Mouse (Mus musculus) frontal cortex, adult 2 months (tissue): ENCODE results near the gene Wnt5a. TPM values are rescaled to one million over a fixed set of nuclear protein-coding genes. Genes with fewer than 3 reads are reported as not detected.

Experiments used
- DNase-seq, 2 experiments: peaks; one replicate each; pipeline ENCODE4 v3.0.0; 2022; ENCODE audit warnings: low spot score in 1 of 2; ENCODE audit errors: extremely low spot score in 1 of 2
- polyA plus RNA-seq: library from polyadenylated mRNA; depleted of rRNA; stranded (reverse); fragments of >200 nt; gene quantifications from 2 replicates; pipeline ENCODE4 v1.2.3, GENCODE M21; 2012

Gene Wnt5a
- polyA plus RNA-seq, 1 experiment = 13.3 TPM

DNA sequence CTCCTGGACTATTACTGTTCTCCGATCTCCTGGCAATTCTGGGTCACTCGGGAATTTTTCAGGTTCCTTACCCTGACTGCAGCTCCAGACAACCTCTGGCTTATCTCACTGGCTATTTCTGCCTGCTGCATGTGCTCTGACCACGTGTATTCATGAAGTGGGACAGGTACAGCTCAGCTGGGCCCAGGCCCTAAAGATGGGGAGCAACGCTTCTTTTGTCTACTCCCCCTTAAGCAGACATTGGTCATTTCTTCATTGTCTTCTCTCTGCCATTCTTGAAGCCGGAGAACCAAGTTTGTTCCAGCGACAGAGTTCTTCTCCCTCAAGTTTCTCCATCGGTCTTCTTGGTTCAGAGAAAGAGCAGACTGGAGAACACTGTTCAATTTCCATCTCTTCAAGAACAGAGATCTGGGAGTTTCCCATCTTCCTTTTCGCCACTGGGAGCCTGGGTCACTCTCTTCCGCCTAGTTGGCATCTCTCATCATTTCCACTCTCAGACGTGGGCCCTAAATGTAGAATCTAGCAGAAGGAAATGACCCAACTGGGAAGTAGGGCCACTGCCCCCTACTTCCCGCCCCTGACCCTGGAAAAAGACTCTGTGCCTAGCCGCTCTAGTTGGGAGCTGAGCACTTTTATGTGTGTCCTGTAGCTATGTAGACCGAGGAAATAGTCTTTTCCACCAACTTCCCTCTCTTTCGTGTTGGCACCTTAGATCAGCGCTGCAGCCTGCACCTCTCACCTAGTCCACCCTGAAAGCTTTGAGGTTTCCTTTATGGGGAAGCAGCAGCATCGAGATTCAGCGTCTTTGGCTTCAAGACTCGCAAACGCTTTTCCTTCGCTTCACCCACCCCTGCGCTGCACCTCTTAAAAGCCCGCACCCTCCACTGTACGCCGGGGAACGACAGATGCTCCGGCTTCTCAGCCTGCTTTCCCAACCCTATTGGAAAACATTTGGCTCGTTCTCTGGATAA lies 4.0 kb downstream of the Wnt5a start:
- DNase-seq = peak in 1 of 2 experiments; percentile 19

DNA sequence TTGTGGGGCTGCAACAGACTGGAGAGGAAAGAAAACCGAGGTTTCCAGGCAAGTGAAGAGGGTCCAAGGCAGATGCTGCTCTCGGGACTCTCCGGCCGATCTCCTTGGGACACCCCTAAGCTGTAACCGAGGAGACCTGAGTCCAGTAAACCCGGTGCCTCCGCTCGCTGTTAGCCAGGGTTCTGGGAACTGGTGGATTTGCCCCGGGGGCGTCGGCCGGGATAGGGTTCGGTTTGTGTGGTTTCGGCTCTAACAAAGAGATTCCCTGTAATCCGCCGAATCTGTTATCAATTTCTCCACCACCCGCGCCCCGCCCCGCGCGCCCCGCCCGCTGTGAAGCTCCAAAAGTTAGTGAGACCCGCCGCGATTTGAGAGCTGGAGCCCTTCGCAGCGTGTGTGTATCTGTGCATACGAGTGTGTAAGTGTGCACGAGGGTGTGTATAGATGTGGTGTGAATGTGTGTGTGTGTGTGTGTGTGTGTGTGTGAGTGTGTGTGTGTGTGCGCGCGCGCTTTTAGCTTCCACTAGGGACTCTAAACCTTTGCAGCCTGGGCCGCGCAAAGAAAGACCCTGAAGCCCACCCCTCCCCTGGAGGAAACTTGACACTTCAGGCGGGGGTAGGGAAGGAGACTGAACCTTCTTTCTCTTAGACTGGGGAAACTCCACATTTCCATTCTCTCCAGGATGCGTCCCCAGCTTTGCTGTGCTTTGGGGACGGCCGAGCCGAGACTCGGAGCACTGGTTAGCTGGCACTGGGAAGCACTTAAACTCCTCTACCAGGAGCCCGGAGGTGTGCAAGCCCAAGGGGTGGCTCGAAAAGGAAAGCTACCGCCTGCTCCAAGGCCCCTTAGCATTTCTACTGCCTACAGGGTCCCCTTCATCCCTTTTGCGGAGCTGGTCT lies 5.1 kb downstream of the Wnt5a start:
- peak in 1 of 2 experiments; percentile 16 for DNase-seq

DNA sequence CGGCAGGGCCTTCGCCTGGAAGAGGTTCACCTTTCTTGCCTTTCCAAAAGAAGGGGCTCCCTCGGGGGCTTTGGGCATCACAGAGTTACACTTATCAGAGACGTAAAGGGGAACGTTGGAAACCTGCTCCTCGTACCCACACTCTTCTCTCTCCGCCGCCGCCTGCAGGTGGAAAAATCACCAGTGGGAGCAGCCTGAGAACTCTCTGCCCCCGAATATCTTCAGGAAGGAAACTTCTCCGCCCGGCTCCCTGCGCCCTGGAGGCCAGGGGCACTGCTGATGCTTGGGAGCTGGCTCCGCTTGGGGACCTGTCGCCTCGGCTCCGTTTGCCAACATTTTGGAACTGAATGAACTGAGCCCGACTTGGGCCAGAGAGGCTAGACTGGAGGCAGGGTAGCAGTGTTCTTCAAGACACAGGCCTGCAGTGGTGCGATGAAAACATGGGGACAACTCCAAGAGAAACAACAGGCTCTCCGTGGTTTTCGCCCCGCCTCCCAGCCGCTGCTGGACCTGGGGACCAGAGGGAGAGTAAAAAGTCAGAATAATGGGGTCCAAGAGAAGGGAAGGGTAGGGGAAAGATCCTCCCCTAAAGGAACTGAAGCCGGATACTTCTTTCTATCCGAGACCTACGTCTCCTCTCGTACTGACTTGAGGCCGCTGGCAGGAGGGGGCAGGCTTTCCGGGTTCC lies 5.9 kb downstream of the Wnt5a start:
- peak in 1 of 2 experiments; percentile 33 for DNase-seq

GRCm38 (mm10) chr14:28511029-28511651 lies 6.6 kb downstream of the Wnt5a start:
- DNase-seq = peak in 1 of 2 experiments; percentile 14

GRCm38 (mm10) chr14:28512805-28513590 lies 8.4 kb downstream of the Wnt5a start:
- no peak for DNase-seq

DNA sequence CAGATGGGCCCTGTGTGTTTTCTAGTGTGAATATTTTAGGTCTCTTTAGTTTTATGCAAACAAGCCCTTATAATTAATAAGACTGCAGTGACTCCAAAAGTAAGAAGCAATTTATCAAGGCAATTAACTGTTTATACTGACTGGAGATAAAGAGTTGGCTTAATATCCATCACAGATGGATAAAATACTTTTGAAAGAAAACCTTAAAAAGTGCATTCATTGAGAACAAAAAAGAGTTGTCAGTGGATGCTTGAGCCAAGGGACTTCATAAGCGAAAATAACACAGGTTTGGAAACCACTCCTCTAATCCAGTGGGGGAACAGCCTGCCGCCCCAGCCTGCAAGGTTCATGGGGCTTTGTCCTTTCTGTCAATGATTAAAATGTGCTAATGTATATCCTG lies 9.6 kb downstream of the Wnt5a start:
- no peak for DNase-seq

DNA sequence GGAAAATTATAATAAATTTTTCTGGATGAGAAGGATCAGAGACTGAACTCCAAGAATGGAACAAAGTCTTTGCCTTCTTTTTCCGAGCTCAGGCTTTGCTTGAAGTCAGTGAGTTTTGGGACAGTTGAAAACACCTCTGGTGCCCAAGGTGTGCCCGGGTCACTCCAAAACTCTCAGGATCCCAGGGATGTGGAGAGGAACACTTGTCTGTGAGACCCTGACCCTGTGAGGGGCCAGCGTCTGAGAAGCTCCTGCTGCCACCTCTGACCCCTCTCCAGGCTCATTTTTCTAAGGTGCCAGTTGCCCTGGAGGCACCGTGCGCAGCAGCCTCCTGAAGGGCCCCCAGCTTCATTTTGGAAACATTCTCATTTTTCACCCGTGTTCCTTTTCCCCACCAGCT lies 10.8 kb downstream of the Wnt5a start:
- DNase-seq = no peak

GRCm38 (mm10) chr14:28517631-28518560 lies 13.3 kb downstream of the Wnt5a start:
- no peak for DNase-seq

DNA sequence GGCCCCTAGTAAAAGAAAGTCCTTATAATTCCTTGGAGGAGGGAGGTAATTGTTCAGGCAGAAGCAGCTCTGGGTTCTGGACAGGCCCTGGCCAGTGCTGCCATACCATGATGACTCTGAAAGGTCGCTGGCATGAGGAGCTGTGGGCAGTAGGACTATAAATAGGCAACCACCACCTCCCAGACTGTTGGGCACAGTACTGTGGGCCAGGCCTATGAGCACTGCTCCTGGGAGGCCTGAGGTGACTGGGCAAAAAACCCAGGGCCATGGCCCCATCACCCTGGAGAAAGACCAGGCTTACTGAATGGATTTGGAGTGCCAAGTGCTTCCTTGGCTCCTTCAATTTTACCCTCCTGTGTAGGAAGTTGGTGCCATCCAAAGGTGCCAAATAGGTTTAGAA lies 16.6 kb downstream of the Wnt5a start:
- DNase-seq = no peak

GRCm38 (mm10) chr14:28522611-28523010 lies 18.1 kb downstream of the Wnt5a start:
- no peak for DNase-seq

DNA sequence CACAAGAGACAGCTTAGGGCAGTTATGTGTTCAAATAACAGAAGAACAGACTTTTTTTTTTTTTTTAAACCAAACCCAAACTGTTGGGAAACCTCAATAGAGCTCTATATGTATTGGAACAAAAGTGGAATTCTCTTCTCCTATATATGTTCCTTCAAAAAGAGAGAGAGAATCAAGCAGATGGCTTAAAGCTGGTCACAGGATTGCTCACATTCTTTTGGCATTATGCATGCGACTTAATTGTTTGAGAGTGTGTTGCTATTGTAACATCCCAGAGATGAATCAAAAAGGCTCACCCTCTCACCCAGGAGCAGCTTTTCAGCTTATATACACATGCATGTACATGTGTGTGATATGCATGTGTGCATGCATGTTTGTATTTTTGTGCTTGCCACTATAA lies 21.0 kb downstream of the Wnt5a start:
- no peak for DNase-seq

DNA sequence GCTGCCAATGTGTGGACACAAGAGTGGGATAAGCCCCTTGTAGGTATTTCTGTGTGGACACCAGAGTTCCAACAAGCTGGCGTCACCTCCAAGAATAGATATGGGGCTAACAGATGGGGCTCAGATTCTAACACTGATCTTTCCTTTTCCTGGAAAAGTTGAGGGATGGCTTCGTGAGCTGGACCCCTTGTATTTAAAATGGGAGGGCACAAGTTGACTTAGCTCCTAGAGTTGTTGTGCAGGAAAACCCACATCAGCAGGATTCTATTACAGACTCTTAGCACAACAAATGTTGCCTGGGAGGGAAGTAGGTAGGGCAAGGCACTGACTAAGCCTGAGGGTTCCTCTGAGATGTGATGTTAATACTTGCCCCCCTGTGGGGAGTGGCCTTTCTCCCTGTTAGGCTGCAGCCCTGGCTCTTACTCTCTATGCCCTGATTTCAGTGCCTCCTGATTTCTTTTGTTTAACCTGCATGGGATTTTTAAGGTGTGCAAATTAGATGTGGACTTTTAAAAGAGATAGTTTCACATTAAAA lies 23.7 kb downstream of the Wnt5a start:
- DNase-seq = no peak

DNA sequence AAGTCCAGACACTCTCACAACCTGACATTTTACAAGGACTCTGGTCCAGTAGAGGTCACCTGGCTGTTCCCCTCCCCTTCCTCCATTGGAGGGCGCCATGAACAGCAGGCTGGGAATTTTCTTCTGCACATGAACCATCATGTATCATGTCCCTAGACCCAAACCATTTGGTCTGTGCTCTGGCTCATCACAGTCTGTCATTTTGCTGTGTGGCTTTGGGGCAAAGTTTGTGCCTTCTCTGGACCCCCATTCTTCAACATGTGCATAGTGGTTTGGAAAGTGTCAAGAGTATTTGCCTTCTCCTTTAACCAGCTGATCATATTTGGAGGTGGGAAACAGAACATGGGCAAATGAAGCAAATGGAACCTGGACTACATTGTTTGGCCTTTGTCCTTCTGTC lies 27.0 kb downstream of the Wnt5a start:
- DNase-seq = no peak

- no peak for DNase-seq
These were observed 28.4 kb downstream of the Wnt5a start for GRCm38 (mm10) chr14:28532943-28533342.

DNA sequence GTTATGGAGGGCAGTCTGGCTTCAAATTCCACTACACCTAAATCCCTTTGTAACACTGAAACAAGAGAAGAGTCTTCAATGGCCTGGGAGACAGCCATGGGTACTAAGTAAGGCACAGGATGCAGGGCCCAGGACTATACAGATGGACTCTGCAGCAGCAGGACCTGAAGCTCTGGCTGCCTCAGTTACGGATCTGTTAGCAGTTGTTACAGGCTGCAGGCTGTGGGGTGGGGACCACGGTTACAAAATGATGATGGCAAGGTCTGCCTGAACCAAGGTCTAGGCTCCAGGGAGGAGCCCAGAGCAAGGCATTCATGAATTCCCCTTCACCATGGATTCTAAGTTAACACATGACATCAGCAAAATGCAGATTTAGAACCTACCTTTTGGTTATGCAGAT lies 29.3 kb downstream of the Wnt5a start:
- no peak for DNase-seq

DNA sequence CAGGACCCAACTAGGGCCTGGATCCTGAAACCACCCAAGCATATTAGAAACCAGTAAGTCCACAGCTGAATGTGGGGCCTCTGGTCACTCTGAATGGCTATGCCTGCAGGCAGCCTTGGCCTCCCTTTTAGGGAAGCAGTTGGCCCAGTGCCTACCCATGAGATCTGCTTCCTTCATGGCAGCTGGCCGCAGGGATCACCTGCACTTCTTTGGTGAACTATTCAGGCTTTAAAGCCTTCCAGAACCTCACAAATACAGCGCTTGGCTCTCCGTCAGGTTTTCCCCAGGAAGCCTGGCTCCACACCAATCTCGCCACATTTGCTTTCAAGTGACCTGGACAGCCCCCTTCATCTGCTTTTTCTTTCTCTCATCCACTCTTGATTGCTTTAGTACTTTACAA lies 31.3 kb downstream of the Wnt5a start:
- peak in 1 of 2 experiments; percentile 9 for DNase-seq

DNA sequence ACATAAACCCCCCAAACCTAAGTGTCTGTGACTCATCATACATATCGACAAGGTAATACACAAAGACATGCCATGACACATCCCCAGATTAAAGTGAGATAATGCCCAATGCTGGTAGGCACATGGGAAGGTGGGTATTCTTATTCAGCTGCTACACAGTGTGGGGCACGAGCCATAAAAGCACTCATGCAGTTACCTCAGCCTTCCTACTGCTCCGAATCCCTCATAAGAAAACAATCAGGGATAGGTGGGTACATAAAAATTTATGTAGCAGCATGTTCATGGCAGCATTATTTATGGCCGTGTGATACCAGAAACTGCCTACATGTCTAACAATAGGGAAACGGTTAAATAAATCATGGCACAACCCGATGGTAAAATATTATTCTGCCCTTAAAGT lies 35.0 kb downstream of the Wnt5a start:
- no peak for DNase-seq

GRCm38 (mm10) chr14:28542117-28542741 lies 37.7 kb downstream of the Wnt5a start:
- no peak for DNase-seq
